ENCODE assay signal across 21 mouse cellular contexts in genomic region chr2:144382624-144383138, GRCm38 (mm10). TPM values are rescaled to one million over a fixed set of nuclear protein-coding genes. Genes with fewer than 3 reads are reported as not detected.
"Had no signal": no experiment of that assay in that cellular context is flagged by ENCODE, and none has a peak within 500 bp of the region (broad histone marks: within the 10 kb centered on the region; RNA-seq: fewer than 3 reads in every experiment).

No protein-coding gene starts in this region.

- H3K4me2 ChIP-seq: midbrain, embryonic 12.5 days; neural tube, embryonic 13.5 days had no signal

- H3K27ac ChIP-seq: layer of hippocampus, adult 2 months; left cerebral cortex, adult 2 months; limb, embryonic 10.5 days; midbrain, embryonic 12.5 days; neural tube, embryonic 13.5 days had no signal

- H3K9me3 ChIP-seq: limb, embryonic 10.5 days; megakaryocyte, embryonic 14.5 days; midbrain, embryonic 12.5 days; neural tube, embryonic 13.5 days had no signal

- H3K4me3 ChIP-seq: layer of hippocampus, adult 2 months; left cerebral cortex, adult 2 months; limb, embryonic 10.5 days; megakaryocyte, embryonic 14.5 days; midbrain, embryonic 12.5 days; neural tube, embryonic 13.5 days had no signal

- H3K9ac ChIP-seq: midbrain, embryonic 12.5 days; neural tube, embryonic 13.5 days had no signal

- ATAC-seq: inflammation-experienced regulatory T-cells, adult 6 months; intestine, postnatal 0 days; lung, postnatal 0 days; midbrain, embryonic 16.5 days had no signal

- H3K4me1 ChIP-seq: limb, embryonic 10.5 days; midbrain, embryonic 12.5 days; neural tube, embryonic 13.5 days had no signal

- DNase-seq: kidney, postnatal 10 days; kidney, postnatal 4 days; lung, adult 2 months; lung, postnatal 36 days; right cerebral cortex, postnatal 14 days; thymus, adult 18-20 months; thymus, postnatal 25 days had no signal

- H3K27me3 ChIP-seq: megakaryocyte, embryonic 14.5 days; midbrain, embryonic 12.5 days; neural tube, embryonic 13.5 days had no signal

RNA-seq across cellular contexts. Expression of gene Pet117, which starts 13.9 kb away (rescaled TPM):
- polyA plus RNA-seq: kidney, embryonic 14.5 days; limb, embryonic 14.5 days; lung, adult 2 months; midbrain, embryonic 12.5 days; spleen, adult 2 months; urinary bladder, adult 2 months had no signal

RNA-seq across cellular contexts. Expression of gene Ovol2, which starts 50.7 kb away (rescaled TPM):
- polyA plus RNA-seq: inflammation-experienced regulatory T-cells, adult 6 months; midbrain, embryonic 12.5 days; midbrain, embryonic 16.5 days had no signal
